Comparison of ENCODE assay signal across 9 mouse cellular contexts in the genomic region with DNA sequence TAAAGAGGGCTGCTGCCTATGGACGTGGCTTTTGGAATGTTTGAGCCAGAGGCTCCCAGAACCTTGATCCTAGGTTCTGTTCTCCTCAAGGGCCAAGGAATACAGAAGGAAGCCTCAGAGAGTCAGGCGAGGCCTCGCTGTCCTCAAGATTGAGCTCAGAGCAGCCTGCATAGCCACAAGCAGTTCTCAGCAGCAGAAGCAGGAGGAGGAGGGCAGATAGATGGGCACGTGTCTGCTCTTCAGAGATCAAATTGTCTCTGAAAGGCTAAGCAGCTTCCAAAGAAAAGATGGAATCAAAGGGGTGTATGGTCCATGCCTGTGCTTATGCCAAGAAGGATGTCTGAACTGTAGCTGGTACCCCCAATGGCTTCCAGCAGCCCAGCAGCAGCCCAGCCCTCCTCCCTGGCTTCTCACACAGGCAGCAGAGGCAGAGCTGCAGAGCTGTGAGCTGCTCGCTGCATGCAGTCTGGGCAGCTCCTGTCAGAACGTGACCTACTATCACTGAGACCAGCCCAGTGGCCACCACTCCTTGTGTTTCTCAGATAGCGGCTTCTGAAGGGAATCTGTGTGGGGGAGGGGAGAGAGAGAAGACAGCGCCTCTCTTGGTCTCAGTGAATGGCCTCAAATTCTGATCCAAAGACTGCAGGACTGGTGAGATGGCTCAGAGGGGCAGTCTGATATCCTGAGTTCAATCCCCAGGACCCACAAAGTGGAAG. TPM values are rescaled to one million over a fixed set of nuclear protein-coding genes. Genes with fewer than 3 reads are reported as not detected.
DNase-seq lines count a peak whose midpoint lies in the region; ATAC-seq and TF ChIP-seq lines count a peak whose summit lies in the region.
"Had no signal": no experiment of that assay in that cellular context is flagged by ENCODE, and none has a peak within 500 bp of the region (broad histone marks: within the 10 kb centered on the region; RNA-seq: fewer than 3 reads in every experiment).

No protein-coding gene starts in this region.

- peak; percentile 98 for ATAC-seq in G1E (ENCODE audit: extremely low read depth, insufficient number of reproducible peaks, low FRiP score, poor library complexity, severe bottlenecking)
- peak; percentile 94 for ATAC-seq in erythroblast, adult 5-6 weeks (replicated peaks; ENCODE audit: low FRiP score, poor library complexity, severe bottlenecking)
- ATAC-seq in megakaryocyte-erythroid progenitor cell, adult 5-6 weeks (replicated peaks; ENCODE audit: low FRiP score, low TSS enrichment, poor library complexity, severe bottlenecking) = peak; percentile 95

- H3K4me3 ChIP-seq in heart, embryonic 10.5 days = peak overlapping the region; percentile 5; the same call in 1 of the 2 replicates
- H3K4me3 ChIP-seq in G1E (ENCODE audit: low read depth, low read length) = peak overlapping the region; percentile 60; the same call in 1 of the 2 replicates

- peaks cover 20% of the 10 kb centered on the region for H3K27me3 ChIP-seq in heart, embryonic 10.5 days (ENCODE audit: insufficient read depth, poor library complexity, severe bottlenecking)
- H3K27me3 ChIP-seq in G1E (ENCODE audit: insufficient read depth, low read length) = peaks cover 13% of the 10 kb centered on the region

- H3K36me3 ChIP-seq in heart, embryonic 10.5 days = no peaks in the 10 kb centered on the region
- no peaks in the 10 kb centered on the region for H3K36me3 ChIP-seq in G1E (replicated peaks)

- 21% methylated on average over 8 of the region's 8 CpGs for WGBS in heart, embryonic 10.5 days

- TF ChIP-seq CTCF in G1E (IDR thresholded peaks at IDR 0.05; ENCODE audit: low read depth, low read length) = no peak

- no peaks in the 10 kb centered on the region for H3K9me3 ChIP-seq in heart, embryonic 10.5 days
- no peaks in the 10 kb centered on the region for H3K9me3 ChIP-seq in G1E (replicated peaks)

- H3K27ac ChIP-seq in heart, embryonic 10.5 days = peak overlapping the region; percentile 77

- peak; percentile 93 for DNase-seq in heart, embryonic 10.5 days (ENCODE audit: low spot score)
- DNase-seq in heart, adult 9 months (ENCODE audit: low spot score in 2 of 2) = no peak
- peak; percentile 76 for DNase-seq in G1E (ENCODE audit: low spot score)
- no peak for DNase-seq in urinary bladder, postnatal 10 days (ENCODE audit: low spot score)
- no peak for DNase-seq in adrenal gland, adult 8-10 months
- DNase-seq in left cerebral cortex, adult 18-20 months (ENCODE audit: low spot score in 2 of 2) = no peak
- DNase-seq: cerebellum, adult 9-11 months had no signal

- peaks cover 35% of the 10 kb centered on the region for H3K4me1 ChIP-seq in heart, embryonic 10.5 days
- peaks cover 57% of the 10 kb centered on the region for H3K4me1 ChIP-seq in G1E (ENCODE audit: insufficient read depth, low read depth, low read length)

RNA-seq across cellular contexts. Expression of a gene that starts 29.8 kb away (rescaled TPM):
- 0.23 and 0.38 TPM in 2 replicates for polyA plus RNA-seq in heart, embryonic 10.5 days (2016; fragmentation: Nextera tagmentation; extraction: Ambion mirVana)
- total RNA-seq in G1E (2014; fragmentation: Nextera tagmentation) (1.1 and 3.3 TPM in 2 replicates), G1E (2017) (1.0 and 1.4 TPM in 2 replicates)
- polyA plus RNA-seq in G1E (2012) = 0.96 and 1.6 TPM in 2 replicates
- 1.0 TPM in 1 of 2 replicates, not detected in the other for total RNA-seq in erythroblast, adult 5-6 weeks (2015; ENCODE audit: low replicate concordance)
- total RNA-seq in erythroblast, adult 5-6 weeks (2017; ENCODE audit: low replicate concordance) = 0.68 and 4.2 TPM in 2 replicates
- total RNA-seq in megakaryocyte-erythroid progenitor cell, adult 5-6 weeks (2014; fragmentation: Nextera tagmentation) = 6.2 and 8.1 TPM in 2 replicates
- 7.5 TPM in 1 of 2 replicates, not detected in the other for total RNA-seq in megakaryocyte-erythroid progenitor cell, adult 5-6 weeks (2017)
- total RNA-seq in adrenal gland, adult 8-10 months (2022) = under 1 TPM; 0.20 to 0.46 (median 0.43) TPM
- not detected for total RNA-seq in left cerebral cortex, adult 18-20 months (2021)

RNA-seq across cellular contexts. Expression of a gene that starts 54.8 kb away (rescaled TPM):
- 76.2 and 85.1 TPM in 2 replicates for polyA plus RNA-seq in heart, embryonic 10.5 days (2016; fragmentation: Nextera tagmentation; extraction: Ambion mirVana)
- total RNA-seq in G1E (2014; fragmentation: Nextera tagmentation) (514 and 555 TPM in 2 replicates), G1E (2017) (239 and 269 TPM in 2 replicates)
- 139 and 160 TPM in 2 replicates for polyA plus RNA-seq in G1E (2012)
- total RNA-seq in erythroblast, adult 5-6 weeks (2015; ENCODE audit: low replicate concordance) = 921 and 924 TPM in 2 replicates
- 849 and 890 TPM in 2 replicates for total RNA-seq in erythroblast, adult 5-6 weeks (2017; ENCODE audit: low replicate concordance)
- total RNA-seq in megakaryocyte-erythroid progenitor cell, adult 5-6 weeks (2014; fragmentation: Nextera tagmentation) = 189 and 232 TPM in 2 replicates
- total RNA-seq in megakaryocyte-erythroid progenitor cell, adult 5-6 weeks (2017) = 159 and 165 TPM in 2 replicates
- 10 to 100 TPM; 46.5 to 65.7 (median 56.5) TPM for total RNA-seq in adrenal gland, adult 8-10 months (2022)
- total RNA-seq in left cerebral cortex, adult 18-20 months (2021) = 10 to 100 TPM; 27.6 to 29.7 TPM

Comparison
In these comparisons a context has a peak if more than half of its experiments do, and no peak if none do; other contexts are left out.
1. DNase-seq: peak in heart, embryonic 10.5 days (single experiment) and G1E (single experiment); none in heart, adult 9 months (0 of 2), urinary bladder, postnatal 10 days (single experiment), adrenal gland, adult 8-10 months (single experiment) and left cerebral cortex, adult 18-20 months (0 of 2).
2. Peak in every context shown above with its lines, with median percentiles within 50 percentile points of each other: ATAC-seq.